Mouse (Mus musculus) layer of hippocampus, postnatal 14 days (tissue): ENCODE measurements around the gene B4galt2. TPM values are rescaled to one million over a fixed set of nuclear protein-coding genes. Genes with fewer than 3 reads are reported as not detected.

Source experiments
- DNase-seq, 2 experiments: peaks; one replicate each; pipeline ENCODE4 v3.0.0; 2021 to 2022; ENCODE audit warnings: low spot score in 2 of 2, mixed read lengths in 1 of 2
- total RNA-seq, 2 experiments: library from RNA; stranded (reverse); gene quantifications; 2 replicates each; pipeline ENCODE4 v1.2.3; 2021

B4galt2 gene
- total RNA-seq, 2 experiments from 2014 or later, result 94.4 to 99.7 TPM

GRCm38 (mm10) chr4:117872471-117872886, 10.8 kb downstream of the B4galt2 start, which contains the start of gene Ccdc24:
Ccdc24 (minus strand) TSS chr4:117872557.
- no peak for DNase-seq

GRCm38 (mm10) chr4:117871787-117872186, 11.5 kb downstream of the B4galt2 start:
- DNase-seq, result no peak

- DNase-seq, result no peak
These were observed 12.8 kb downstream of the B4galt2 start for GRCm38 (mm10) chr4:117870437-117870836.

GRCm38 (mm10) chr4:117869317-117869716, 14.0 kb downstream of the B4galt2 start:
- DNase-seq, result no peak

GRCm38 (mm10) chr4:117867823-117868222, 15.5 kb downstream of the B4galt2 start:
- DNase-seq, result no peak

GRCm38 (mm10) chr4:117867000-117867399, 16.3 kb downstream of the B4galt2 start:
- DNase-seq, result no peak

- DNase-seq, result no peak
These were observed 17.2 kb downstream of the B4galt2 start for GRCm38 (mm10) chr4:117866083-117866482.

GRCm38 (mm10) chr4:117862823-117863222, 20.5 kb downstream of the B4galt2 start:
- DNase-seq, result peak in 1 of 2 experiments; percentile 69

GRCm38 (mm10) chr4:117860570-117860969, 22.7 kb downstream of the B4galt2 start:
- no peak for DNase-seq

- DNase-seq, result peak; percentile 63 to 70
These were observed 24.5 kb downstream of the B4galt2 start for GRCm38 (mm10) chr4:117858794-117859193.

GRCm38 (mm10) chr4:117855146-117855545, 28.1 kb downstream of the B4galt2 start:
- peak; percentile 54 to 59 for DNase-seq

- DNase-seq, result no peak
These were observed 31.0 kb downstream of the B4galt2 start for GRCm38 (mm10) chr4:117852152-117852868.

- no peak for DNase-seq
These were observed 32.4 kb downstream of the B4galt2 start for GRCm38 (mm10) chr4:117850871-117851270.

GRCm38 (mm10) chr4:117850176-117850575, 33.1 kb downstream of the B4galt2 start:
- DNase-seq, result no peak

- no peak for DNase-seq
These were observed 33.8 kb downstream of the B4galt2 start for GRCm38 (mm10) chr4:117849506-117849905.

- DNase-seq, result no peak
These were observed 34.2 kb downstream of the B4galt2 start for GRCm38 (mm10) chr4:117849063-117849462.

GRCm38 (mm10) chr4:117847011-117847410, 36.3 kb downstream of the B4galt2 start:
- DNase-seq, result peak; percentile 55 to 70

GRCm38 (mm10) chr4:117846261-117846660, 37.0 kb downstream of the B4galt2 start:
- no peak for DNase-seq

GRCm38 (mm10) chr4:117845316-117845715, 38.0 kb downstream of the B4galt2 start:
- DNase-seq, result no peak

- no peak for DNase-seq
These were observed 38.8 kb downstream of the B4galt2 start for GRCm38 (mm10) chr4:117844467-117844866.

GRCm38 (mm10) chr4:117843101-117843500, 40.2 kb downstream of the B4galt2 start:
- DNase-seq, result no peak

- DNase-seq, result no peak
These were observed 41.7 kb downstream of the B4galt2 start for GRCm38 (mm10) chr4:117841566-117841965.

- no peak for DNase-seq
These were observed 42.5 kb downstream of the B4galt2 start for GRCm38 (mm10) chr4:117840821-117841220.
